Mouse (Mus musculus) kidney, embryonic 14.5 days (tissue): Measurements from ENCODE around the gene Pth2. TPM values are rescaled to one million over a fixed set of nuclear protein-coding genes. Genes with fewer than 3 reads are reported as not detected.

Experiments
- ATAC-seq: fragments of 200-750 bp; cut with Nextera tagmentation; 2 replicates; pipeline ENCODE4 v1.8.0; 2017; ENCODE audit warnings: moderate number of reproducible peaks, mild to moderate bottlenecking, moderate TSS enrichment, moderate library complexity; ENCODE audit not compliant: low FRiP score, low TSS enrichment
- H3K27ac ChIP-seq: fragments of 300-500 bp; sonication (generic); 2 replicates; pipeline ENCODE4 v1.5.1; 2014; ENCODE audit warnings: low read depth, mild to moderate bottlenecking, low read length, moderate library complexity, mixed read lengths
- H3K27me3 ChIP-seq: fragments of 300-500 bp; sonication (generic); 2 replicates; pipeline ENCODE4 v1.6.1; 2014; ENCODE audit warnings: mild to moderate bottlenecking, low read length; ENCODE audit not compliant: control insufficient read depth, insufficient read depth
- H3K36me3 ChIP-seq: fragments of 300-500 bp; sonication (generic); 2 replicates; pipeline ENCODE4 v1.6.1; 2014; ENCODE audit warnings: low read length, mixed read lengths; ENCODE audit not compliant: control insufficient read depth, insufficient read depth
- H3K4me1 ChIP-seq: fragments of 300-500 bp; sonication (generic); 2 replicates; pipeline ENCODE4 v1.6.1; 2014; ENCODE audit warnings: low read length, mixed read lengths; ENCODE audit not compliant: control insufficient read depth, insufficient read depth
- H3K4me2 ChIP-seq: fragments of 300-500 bp; sonication (generic); replicated peaks from 2 replicates; pipeline ENCODE4 v1.6.1; 2014; ENCODE audit warnings: low read depth, mild to moderate bottlenecking, low read length
- H3K4me3 ChIP-seq: fragments of 300-500 bp; sonication (generic); 2 replicates; pipeline ENCODE4 v1.5.1; 2014; ENCODE audit warnings: mild to moderate bottlenecking, low read length
- H3K9ac ChIP-seq: fragments of 300-500 bp; sonication (generic); 2 replicates; pipeline ENCODE4 v1.6.1; 2014; ENCODE audit warnings: low read depth, mild to moderate bottlenecking, low read length, moderate library complexity
- H3K9me3 ChIP-seq: fragments of 300-500 bp; sonication (generic); 2 replicates; pipeline ENCODE4 v1.6.1; 2016; ENCODE audit warnings: low read length; ENCODE audit not compliant: control insufficient read depth
- WGBS: fragments of 180-500 bp; shearing (Covaris S2); extraction: QIAGEN DNeasy Blood & Tissue Kit; methylation state at CpG from one replicate; pipeline ENCODE4 v1.1.7; 2014; 5-methylcytosine and 5-hydroxymethylcytosine counted together
- microRNA-seq: library from miRNA; unstranded; fragments of <30 nt; microRNA quantifications from one replicate; pipeline ENCODE4, GENCODE M21; 2016
- polyA plus RNA-seq: library from polyadenylated mRNA; unstranded; fragments of >200 nt; fragmentation: Nextera tagmentation; extraction: Ambion mirVana; gene quantifications from 2 replicates; pipeline ENCODE4 v1.2.1, GENCODE M21; 2014

Pth2 gene
- polyA plus RNA-seq, 1 experiment from 2014 or later: not detected

- H3K4me2 ChIP-seq: no peak overlapping the region
- no peak overlapping the region for H3K9ac ChIP-seq
- ATAC-seq: no peak
- H3K9me3 ChIP-seq: no peaks in the 10 kb centered on the region
- no peak overlapping the region for H3K4me3 ChIP-seq
- peaks cover 98% of the 10 kb centered on the region for H3K36me3 ChIP-seq
- H3K27ac ChIP-seq: no peak overlapping the region
- H3K27me3 ChIP-seq: no peaks in the 10 kb centered on the region
- 93% methylated on average over 7 of the region's 7 CpGs for WGBS
- H3K4me1 ChIP-seq: no peaks in the 10 kb centered on the region
Observed at GRCm38 (mm10) chr7:45224826-45225225, 44.0 kb downstream of the Pth2 start.

GRCm38 (mm10) chr7:45226421-45226820, 45.6 kb downstream of the Pth2 start:
- no peaks in the 10 kb centered on the region for H3K4me1 ChIP-seq
- H3K4me2 ChIP-seq: no peak overlapping the region
- peaks cover 90% of the 10 kb centered on the region for H3K36me3 ChIP-seq
- H3K9ac ChIP-seq: no peak overlapping the region
- no peak for ATAC-seq
- H3K4me3 ChIP-seq: no peak overlapping the region
- no peaks in the 10 kb centered on the region for H3K9me3 ChIP-seq
- H3K27me3 ChIP-seq: no peaks in the 10 kb centered on the region
- no peak overlapping the region for H3K27ac ChIP-seq
- WGBS: 97% methylated on average over 5 of the region's 5 CpGs

- Histone ChIP-seq H3K27me3 (no peaks in the 10 kb centered on the region), H3K9me3 (no peaks in the 10 kb centered on the region), H3K36me3 (peaks cover 87% of the 10 kb centered on the region), H3K4me1 (peaks cover 1% of the 10 kb centered on the region; the same call in 1 of the 2 replicates), H3K4me2 (no peak overlapping the region), H3K27ac (no peak overlapping the region), H3K9ac (no peak overlapping the region), H3K4me3 (no peak overlapping the region)
- no peak for ATAC-seq
- WGBS: 88% methylated on average over 18 of the region's 18 CpGs
Observed at GRCm38 (mm10) chr7:45228548-45228947, 47.8 kb downstream of the Pth2 start.

DNA sequence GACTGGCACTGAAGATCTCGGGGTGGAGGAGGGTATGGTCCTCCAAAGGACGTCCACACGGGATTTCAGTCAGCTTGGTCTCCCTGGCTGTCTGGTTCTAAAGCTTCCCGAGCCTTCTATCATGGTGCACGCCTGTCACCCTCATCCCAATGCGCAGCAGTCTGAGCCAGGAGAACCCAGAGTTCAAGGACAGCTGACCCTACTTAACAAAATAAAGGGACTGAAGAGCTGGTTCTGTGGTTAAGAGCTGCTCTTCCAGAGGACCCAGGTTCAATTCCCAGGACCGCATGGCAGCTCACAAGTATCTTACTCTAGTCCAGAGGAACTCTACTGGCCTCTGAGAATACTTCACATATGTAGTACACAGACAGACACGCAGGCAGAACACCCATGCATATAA, 48.3 kb downstream of the Pth2 start:
- no peaks in the 10 kb centered on the region for H3K9me3 ChIP-seq
- H3K36me3 ChIP-seq: peaks cover 84% of the 10 kb centered on the region
- H3K4me3 ChIP-seq: no peak overlapping the region
- H3K4me2 ChIP-seq: no peak overlapping the region
- no peak overlapping the region for H3K9ac ChIP-seq
- ATAC-seq: no peak
- 92% methylated on average over 8 of the region's 8 CpGs for WGBS
- no peak overlapping the region for H3K27ac ChIP-seq
- no peaks in the 10 kb centered on the region for H3K27me3 ChIP-seq
- H3K4me1 ChIP-seq: peaks cover 6% of the 10 kb centered on the region

GRCm38 (mm10) chr7:45229459-45230203, 48.8 kb downstream of the Pth2 start:
- WGBS: 91% methylated on average over 7 of the region's 7 CpGs
- H3K4me2 ChIP-seq: no peak overlapping the region
- ATAC-seq: no peak
- peaks cover 78% of the 10 kb centered on the region for H3K36me3 ChIP-seq
- peaks cover 11% of the 10 kb centered on the region for H3K4me1 ChIP-seq
- no peak overlapping the region for H3K9ac ChIP-seq
- H3K9me3 ChIP-seq: no peaks in the 10 kb centered on the region
- no peaks in the 10 kb centered on the region for H3K27me3 ChIP-seq
- no peak overlapping the region for H3K27ac ChIP-seq
- H3K4me3 ChIP-seq: no peak overlapping the region

GRCm38 (mm10) chr7:45231192-45231591, 50.4 kb downstream of the Pth2 start:
- H3K4me2 ChIP-seq: no peak overlapping the region
- no peak for ATAC-seq
- H3K9me3 ChIP-seq: no peaks in the 10 kb centered on the region
- H3K4me1 ChIP-seq: peaks cover 11% of the 10 kb centered on the region
- H3K9ac ChIP-seq: no peak overlapping the region
- WGBS: 88% methylated on average over 12 of the region's 12 CpGs
- peaks cover 63% of the 10 kb centered on the region for H3K36me3 ChIP-seq
- H3K4me3 ChIP-seq: no peak overlapping the region
- H3K27ac ChIP-seq: no peak overlapping the region
- H3K27me3 ChIP-seq: no peaks in the 10 kb centered on the region

Small RNA genes lying within 50 kb of the gene (microRNA-seq; reads per million reads assigned to microRNA genes)
- not detected for gene Mir7055

Other genes starting within 250 kb of the Pth2 start
- gene Tsks, start 237.8 kb upstream of the Pth2 start, polyA plus RNA-seq: 0.37 TPM in 1 of 2 replicates, not detected in the other
- gene Cpt1c, start 206.1 kb upstream of the Pth2 start, polyA plus RNA-seq: 13.7 and 19.2 TPM in 2 replicates
- 258 and 308 TPM in 2 replicates for gene Prmt1, start 194.4 kb upstream of the Pth2 start, polyA plus RNA-seq
- gene Irf3, start 183.3 kb upstream of the Pth2 start, polyA plus RNA-seq: 66.2 and 81.6 TPM in 2 replicates
- gene Bcl2l12, start 182.3 kb upstream of the Pth2 start, polyA plus RNA-seq: 54.9 and 71.1 TPM in 2 replicates
- gene Scaf1, start 164.6 kb upstream of the Pth2 start, polyA plus RNA-seq: 46.5 and 54.0 TPM in 2 replicates
- 31.8 and 35.2 TPM in 2 replicates for gene Rras, start 163.0 kb upstream of the Pth2 start, polyA plus RNA-seq
- 16.3 and 18.9 TPM in 2 replicates for gene Prr12, start 128.1 kb upstream of the Pth2 start, polyA plus RNA-seq
- gene Nosip, start 118.6 kb upstream of the Pth2 start, polyA plus RNA-seq: 65.3 and 75.0 TPM in 2 replicates
- 27.0 and 27.3 TPM in 2 replicates for gene Prrg2, start 118.3 kb upstream of the Pth2 start, polyA plus RNA-seq
- 301 and 308 TPM in 2 replicates for gene Rcn3, start 88.8 kb upstream of the Pth2 start, polyA plus RNA-seq
- 48.9 and 67.4 TPM in 2 replicates for gene Fcgrt, start 77.1 kb upstream of the Pth2 start, polyA plus RNA-seq
- 1,882 and 1,923 TPM in 2 replicates for gene Rps11, start 56.6 kb upstream of the Pth2 start, polyA plus RNA-seq
- 1,416 and 1,603 TPM in 2 replicates for gene Rpl13a, start 52.2 kb upstream of the Pth2 start, polyA plus RNA-seq
- 0.19 and 0.47 TPM in 2 replicates for gene Gm45713, start 44.8 kb upstream of the Pth2 start, polyA plus RNA-seq
- 1.0 and 1.3 TPM in 2 replicates for gene Flt3l, start 44.6 kb upstream of the Pth2 start, polyA plus RNA-seq
- 101 and 110 TPM in 2 replicates for gene Pih1d1, start 26.7 kb upstream of the Pth2 start, polyA plus RNA-seq
- gene Aldh16a1, start 26.4 kb upstream of the Pth2 start, polyA plus RNA-seq: 46.6 and 58.0 TPM in 2 replicates
- gene Slc17a7, start 17.0 kb upstream of the Pth2 start, polyA plus RNA-seq: 0.10 and 0.28 TPM in 2 replicates
- not detected in 2 replicates for gene Gfy, start 1.4 kb upstream of the Pth2 start, polyA plus RNA-seq
- 0.93 and 1.1 TPM in 2 replicates for gene Ccdc155, start 23.9 kb downstream of the Pth2 start, polyA plus RNA-seq
- gene Dkkl1, start 31.2 kb downstream of the Pth2 start, polyA plus RNA-seq: 0.44 and 1.1 TPM in 2 replicates
- 206 and 234 TPM in 2 replicates for gene Tead2, start 34.8 kb downstream of the Pth2 start, polyA plus RNA-seq
- gene Cd37, start 58.1 kb downstream of the Pth2 start, polyA plus RNA-seq: 0.60 and 1.2 TPM in 2 replicates
- gene Slc6a16, start 60.1 kb downstream of the Pth2 start, polyA plus RNA-seq: 0.18 and 0.20 TPM in 2 replicates
- gene Slc6a21, start 96.5 kb downstream of the Pth2 start, polyA plus RNA-seq: not detected in 2 replicates
- 10.1 and 11.3 TPM in 2 replicates for gene Trpm4, start 152.8 kb downstream of the Pth2 start, polyA plus RNA-seq
- gene Hrc, start 154.3 kb downstream of the Pth2 start, polyA plus RNA-seq: 1.5 and 2.7 TPM in 2 replicates
- 6.7 and 7.6 TPM in 2 replicates for gene Ppfia3, start 186.0 kb downstream of the Pth2 start, polyA plus RNA-seq
- 0.57 and 0.66 TPM in 2 replicates for gene Lin7b, start 189.6 kb downstream of the Pth2 start, polyA plus RNA-seq
- 100 and 171 TPM in 2 replicates for gene Snrnp70, start 214.7 kb downstream of the Pth2 start, polyA plus RNA-seq
- gene Kcna7, start 224.7 kb downstream of the Pth2 start, polyA plus RNA-seq: not detected in 2 replicates
- 1.3 and 1.4 TPM in 2 replicates for gene Ntf5, start 232.7 kb downstream of the Pth2 start, polyA plus RNA-seq
- gene Lhb, start 239.8 kb downstream of the Pth2 start, polyA plus RNA-seq: not detected in 2 replicates